Mouse (Mus musculus) neural tube, embryonic 14.5 days (tissue): ENCODE measurements around the gene Otud5. TPM values are rescaled to one million over a fixed set of nuclear protein-coding genes. Genes with fewer than 3 reads are reported as not detected.
"Not testable (repeated sequence)": the region's sequence is repeated elsewhere in the genome, so short reads cannot be mapped to it uniquely, and the experiment has no call there.

Experiments
- ATAC-seq: fragments of 200-750 bp; cut with Nextera tagmentation; 2 replicates; pipeline ENCODE4 v1.8.0; 2017; ENCODE audit warnings: low read depth, mild to moderate bottlenecking, moderate TSS enrichment, moderate library complexity
- H3K27ac ChIP-seq: fragments of 300-500 bp; sonication (generic); 2 replicates; pipeline ENCODE4 v1.5.1; 2014; ENCODE audit warnings: low read depth, mild to moderate bottlenecking, control low read depth, low read length, moderate library complexity, mixed read lengths
- H3K27me3 ChIP-seq: fragments of 300-500 bp; sonication (generic); 2 replicates; pipeline ENCODE4 v1.6.1; 2014; ENCODE audit warnings: low read length; ENCODE audit not compliant: control insufficient read depth, insufficient read depth
- H3K36me3 ChIP-seq: fragments of 300-500 bp; sonication (generic); 2 replicates; pipeline ENCODE4 v1.6.1; 2014; ENCODE audit warnings: low read length, mixed read lengths; ENCODE audit not compliant: control insufficient read depth, insufficient read depth
- H3K4me1 ChIP-seq: fragments of 300-500 bp; sonication (generic); 2 replicates; pipeline ENCODE4 v1.6.1; 2014; ENCODE audit warnings: low read length; ENCODE audit not compliant: control insufficient read depth, insufficient read depth
- H3K4me2 ChIP-seq: fragments of 300-500 bp; sonication (generic); 2 replicates; pipeline ENCODE4 v1.6.1; 2014; ENCODE audit warnings: mild to moderate bottlenecking, low read depth, low read length, control low read depth
- H3K4me3 ChIP-seq: fragments of 300-500 bp; sonication (generic); 2 replicates; pipeline ENCODE4 v1.5.1; 2014; ENCODE audit warnings: low read depth, low read length, control low read depth, mixed read lengths
- H3K9ac ChIP-seq: fragments of 300-500 bp; sonication (generic); replicated peaks from 2 replicates; pipeline ENCODE4 v1.6.1; 2014; ENCODE audit warnings: low read depth, mild to moderate bottlenecking, control low read depth, low read length, mixed read lengths
- H3K9me3 ChIP-seq: fragments of 300-500 bp; sonication (generic); 2 replicates; pipeline ENCODE4 v1.6.1; 2016; ENCODE audit warnings: low read length; ENCODE audit not compliant: control insufficient read depth
- WGBS: fragments of 180-500 bp; shearing (Covaris S2); extraction: QIAGEN DNeasy Blood & Tissue Kit; methylation state at CpG from one replicate; pipeline ENCODE4 v1.1.7; 2014; 5-methylcytosine and 5-hydroxymethylcytosine counted together
- polyA plus RNA-seq: library from polyadenylated mRNA; unstranded; fragments of >200 nt; fragmentation: Nextera tagmentation; extraction: Ambion mirVana; gene quantifications from 2 replicates; pipeline ENCODE4 v1.2.1, GENCODE M21; 2014

The Otud5 gene
- 26.8 and 28.1 TPM in 2 replicates for polyA plus RNA-seq

DNA sequence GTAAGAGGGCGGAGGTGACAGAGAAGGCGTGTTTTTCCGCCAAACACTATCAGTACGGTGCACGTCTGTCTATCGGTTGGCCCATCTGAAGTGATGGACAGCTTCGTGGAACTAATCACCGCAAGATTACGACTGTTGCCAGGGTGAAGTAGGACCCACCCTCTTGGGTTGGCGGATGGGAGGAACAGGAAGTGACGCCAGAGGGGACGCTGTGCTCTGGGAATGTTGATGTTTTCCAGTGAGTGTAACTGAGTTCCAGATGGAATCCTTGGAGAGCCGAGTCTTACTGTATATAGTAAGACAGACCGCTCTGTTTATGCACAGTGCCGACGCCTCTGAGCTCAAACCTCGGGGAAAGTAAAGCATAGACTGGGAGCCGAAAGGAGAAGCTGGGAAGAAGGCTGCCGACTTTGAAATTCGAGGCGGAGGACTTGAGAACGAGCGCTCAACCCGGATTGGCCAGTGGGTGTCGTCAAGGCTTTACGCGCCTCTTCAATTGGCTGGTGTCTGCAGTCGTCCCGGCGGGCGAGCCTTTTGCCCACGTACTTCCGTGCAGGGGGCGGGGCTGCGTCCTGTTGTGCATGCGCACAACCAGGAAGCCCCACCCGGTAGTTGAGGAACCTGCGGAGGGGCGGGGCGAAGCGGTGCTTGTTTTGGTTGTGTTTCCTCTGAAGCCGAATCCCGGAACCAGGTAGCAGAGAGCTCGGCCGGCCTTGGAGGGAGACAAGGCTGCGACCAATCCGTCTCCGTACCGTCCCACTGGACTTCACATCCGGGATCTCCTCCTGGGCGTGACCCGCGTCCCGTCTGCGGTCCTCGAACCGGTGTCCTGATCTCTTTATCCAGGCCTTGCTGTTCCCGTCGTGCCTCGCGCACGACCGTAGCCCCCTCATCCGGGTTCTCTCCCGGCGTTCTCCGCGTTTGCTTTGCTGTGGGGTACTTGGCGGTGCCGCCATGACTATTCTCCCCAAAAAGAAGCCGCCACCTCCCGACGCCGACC lies at the start of gene Otud5:
Gene Otud5 (plus strand): TSS at position 202 of the 1,000 bp plus-strand sequence.
- Histone ChIP-seq H3K9me3 (no peaks in the 10 kb centered on the region), H3K27ac (peak within 1 kb of the TSS; percentile 78), H3K9ac (peak within 1 kb of the TSS; percentile 82), H3K36me3 (no peaks in the 10 kb centered on the region), H3K4me1 (0 out of 2 replicates have a peak, but pooled peaks cover 5% of the 10 kb centered on the region), H3K27me3 (no peaks in the 10 kb centered on the region), H3K4me2 (peak within 1 kb of the TSS; percentile 69), H3K4me3 (peak within 1 kb of the TSS; percentile 68)
- ATAC-seq, result peak; percentile 97
- 19% methylated on average over 64 of the region's 74 CpGs for WGBS

DNA sequence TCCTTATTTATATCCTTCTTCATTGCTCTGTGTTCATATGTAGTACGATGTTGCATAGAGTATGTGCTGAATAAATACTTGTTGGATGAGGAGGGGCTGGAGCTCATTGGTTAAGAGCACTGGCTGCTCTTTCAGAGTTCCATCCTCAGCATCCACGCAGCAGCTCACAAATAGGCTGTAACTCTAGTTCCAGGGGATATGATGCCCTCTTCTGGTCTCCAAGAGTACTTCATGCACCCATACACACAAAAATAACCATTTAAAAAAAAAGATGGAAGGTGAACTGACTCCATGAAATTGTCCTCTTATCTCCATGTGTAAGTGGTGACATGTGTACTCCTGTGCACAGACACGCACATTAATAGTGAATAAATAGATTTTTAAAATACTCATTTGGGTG lies 47.8 kb upstream of the Otud5 start:
- no peaks in the 10 kb centered on the region for H3K4me1 ChIP-seq
- no peak overlapping the region for H3K9ac ChIP-seq
- no peaks in the 10 kb centered on the region for H3K36me3 ChIP-seq
- H3K27ac ChIP-seq, result no peak overlapping the region
- no peaks in the 10 kb centered on the region for H3K9me3 ChIP-seq
- H3K4me3 ChIP-seq, result no peak overlapping the region
- no peaks in the 10 kb centered on the region for H3K27me3 ChIP-seq
- no peak overlapping the region for H3K4me2 ChIP-seq
- WGBS, result 46% methylated on average over 3 of the region's 3 CpGs
- ATAC-seq, result no peak

DNA sequence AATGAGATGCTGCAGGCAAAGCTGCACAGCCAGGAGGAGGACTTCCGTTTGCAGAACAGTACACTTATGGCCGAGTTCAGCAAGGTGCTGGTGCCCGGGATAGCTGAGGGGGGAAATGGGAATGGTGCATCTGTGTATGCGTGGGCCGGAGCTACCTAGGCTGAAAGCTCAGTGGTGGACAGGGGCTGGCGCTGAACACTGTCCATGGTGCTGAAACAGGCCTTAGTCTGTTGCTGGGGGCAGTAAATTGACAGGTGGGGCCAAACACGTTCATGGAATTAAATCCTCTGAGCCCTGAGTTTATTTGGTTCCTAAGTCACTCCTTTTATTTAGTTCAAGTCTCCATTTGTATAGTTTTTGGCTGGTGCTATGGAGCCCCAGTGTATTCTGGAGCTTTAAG lies 46.1 kb upstream of the Otud5 start:
- no peaks in the 10 kb centered on the region for H3K9me3 ChIP-seq
- ATAC-seq, result no peak
- H3K4me3 ChIP-seq, result no peak overlapping the region
- no peak overlapping the region for H3K4me2 ChIP-seq
- WGBS, result 36% methylated on average over 7 of the region's 7 CpGs
- no peak overlapping the region for H3K27ac ChIP-seq
- H3K36me3 ChIP-seq, result no peaks in the 10 kb centered on the region
- no peak overlapping the region for H3K9ac ChIP-seq
- H3K27me3 ChIP-seq, result no peaks in the 10 kb centered on the region
- H3K4me1 ChIP-seq, result no peaks in the 10 kb centered on the region

DNA sequence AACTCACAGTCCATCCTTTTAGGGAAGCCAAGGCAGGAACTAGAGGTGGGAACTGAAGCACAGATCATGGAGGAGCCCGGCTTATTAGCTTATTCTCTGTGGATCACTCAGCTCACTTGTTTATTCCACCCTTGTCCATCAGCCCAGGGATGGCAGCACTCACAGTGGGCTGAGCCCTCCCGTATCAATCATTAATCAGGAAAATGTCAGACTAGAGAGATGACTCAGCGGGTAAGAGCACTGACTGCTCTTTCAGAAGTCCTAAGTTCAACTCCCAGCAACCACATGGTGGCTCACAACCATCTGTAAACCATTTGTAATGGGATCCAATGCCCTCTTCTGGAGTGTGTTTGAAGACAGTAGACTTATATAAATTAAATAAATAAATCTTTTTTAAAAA lies 43.8 kb upstream of the Otud5 start:
- no peaks in the 10 kb centered on the region for H3K9me3 ChIP-seq
- no peak overlapping the region for H3K9ac ChIP-seq
- H3K4me1 ChIP-seq, result no peaks in the 10 kb centered on the region
- no peaks in the 10 kb centered on the region for H3K36me3 ChIP-seq
- no peaks in the 10 kb centered on the region for H3K27me3 ChIP-seq
- H3K4me2 ChIP-seq, result no peak overlapping the region
- no peak overlapping the region for H3K27ac ChIP-seq
- no peak overlapping the region for H3K4me3 ChIP-seq
- WGBS, result 79% methylated on average over 3 of the region's 3 CpGs
- no peak for ATAC-seq

DNA sequence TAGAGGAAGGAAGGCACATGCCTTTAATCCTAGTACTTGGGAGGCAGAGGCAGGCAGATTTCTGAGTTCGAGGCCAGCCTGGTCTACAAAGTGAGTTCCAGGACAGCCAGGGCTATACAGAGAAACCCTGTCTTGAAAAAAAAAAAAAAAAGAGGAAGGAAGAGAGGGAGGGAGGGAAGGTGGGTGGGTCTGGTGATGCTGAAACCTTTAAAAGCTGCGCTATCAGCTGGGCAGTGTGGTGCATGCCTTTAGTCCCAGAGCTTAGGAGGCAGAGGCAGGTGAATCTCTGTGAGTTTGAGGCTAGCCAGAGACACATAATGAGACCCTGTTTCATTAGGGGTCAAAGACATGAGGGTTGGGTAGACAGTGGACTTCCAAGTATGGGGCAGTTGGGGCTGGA lies 39.0 kb upstream of the Otud5 start:
- not testable (repeated sequence) for H3K9me3 ChIP-seq, H3K36me3 ChIP-seq, H3K4me1 ChIP-seq, H3K27ac ChIP-seq, H3K4me3 ChIP-seq, H3K9ac ChIP-seq, H3K4me2 ChIP-seq, ATAC-seq, H3K27me3 ChIP-seq
- WGBS, result 91% methylated on average over 2 of the region's 2 CpGs

DNA sequence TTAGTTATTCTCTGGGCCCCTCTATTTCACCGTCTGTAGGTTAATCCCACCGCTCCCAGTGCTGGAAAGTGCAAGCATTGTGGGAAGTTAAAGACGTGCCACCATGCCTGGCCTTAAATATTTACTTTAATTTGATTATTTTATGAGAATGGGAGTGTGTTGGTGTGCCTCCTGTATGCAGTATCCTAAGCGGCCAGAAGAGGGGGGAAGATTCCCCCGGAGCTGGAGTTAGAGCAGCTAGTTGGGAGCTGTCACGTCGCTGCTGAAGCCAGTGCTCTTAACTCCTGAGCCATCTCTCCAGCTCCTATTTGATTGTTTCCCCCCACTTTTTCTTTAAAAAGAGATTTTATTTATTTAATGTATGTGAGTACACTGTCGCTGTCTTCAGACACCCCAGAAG lies 26.1 kb upstream of the Otud5 start:
- H3K4me2 ChIP-seq, H3K27me3 ChIP-seq, ATAC-seq, H3K4me3 ChIP-seq, H3K9ac ChIP-seq, H3K27ac ChIP-seq, H3K36me3 ChIP-seq, H3K9me3 ChIP-seq, H3K4me1 ChIP-seq: not testable (repeated sequence)
- WGBS, result 50% methylated on average over 8 of the region's 8 CpGs

DNA sequence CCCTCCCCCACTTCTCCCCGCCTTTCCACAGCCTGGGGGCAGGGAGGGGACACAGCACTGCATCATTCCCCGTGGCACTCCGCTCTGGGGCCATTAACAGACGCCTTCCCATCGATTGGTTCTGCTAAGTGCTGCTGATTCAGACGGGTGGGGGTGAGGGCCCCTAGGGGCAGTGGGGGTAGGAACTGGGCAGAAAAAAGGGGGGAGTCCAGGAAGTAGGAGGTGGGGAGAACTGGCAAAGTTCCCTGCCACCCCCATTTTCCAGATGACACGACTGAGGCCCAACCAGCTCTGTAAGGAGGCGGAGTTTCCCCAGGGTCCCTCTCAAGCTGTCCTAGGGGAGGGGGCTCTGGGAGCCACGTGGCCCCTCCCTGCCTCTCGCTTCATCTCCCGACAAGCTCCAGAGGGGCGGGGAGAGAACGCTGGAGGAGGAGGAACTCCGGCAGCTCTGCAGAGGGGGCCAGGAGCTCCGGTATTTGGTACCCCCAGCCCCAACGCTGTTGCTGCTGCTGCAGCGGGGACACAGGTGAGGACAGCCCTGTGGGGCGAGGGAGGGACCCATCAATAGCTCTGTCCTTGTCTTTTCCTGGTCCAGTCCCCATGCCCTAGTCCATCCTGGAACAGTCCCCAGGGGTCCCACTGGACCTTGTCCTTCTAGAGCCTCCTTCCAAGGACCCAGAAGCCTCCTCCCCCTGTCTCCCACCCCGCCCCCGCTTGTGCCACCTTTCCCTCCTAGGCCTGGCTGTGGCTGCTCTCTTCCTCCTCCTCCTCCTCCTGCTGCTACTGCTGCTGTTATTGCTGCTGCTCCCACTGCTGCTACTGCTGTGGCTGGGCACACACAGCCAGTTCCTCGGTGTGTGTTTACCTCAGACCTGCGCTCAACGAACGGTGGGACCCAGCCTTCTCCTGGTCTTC lies 19.0 kb upstream of the Otud5 start, which contains the start of gene Kcnd1:
Gene Kcnd1 (plus strand): TSS at position 425 of the 915 bp plus-strand sequence.
- 19% methylated on average over 20 of the region's 24 CpGs for WGBS
- ATAC-seq, result peak; percentile 65
- no peaks in the 10 kb centered on the region for H3K4me1 ChIP-seq
- no peaks in the 10 kb centered on the region for H3K27me3 ChIP-seq
- peak within 1 kb of the TSS; percentile 48 for H3K4me2 ChIP-seq
- no peak within 1 kb of the TSS for H3K27ac ChIP-seq
- peak within 1 kb of the TSS; percentile 31 for H3K4me3 ChIP-seq
- no peaks in the 10 kb centered on the region for H3K36me3 ChIP-seq
- H3K9ac ChIP-seq, result peak within 1 kb of the TSS; percentile 32
- H3K9me3 ChIP-seq, result no peaks in the 10 kb centered on the region

DNA sequence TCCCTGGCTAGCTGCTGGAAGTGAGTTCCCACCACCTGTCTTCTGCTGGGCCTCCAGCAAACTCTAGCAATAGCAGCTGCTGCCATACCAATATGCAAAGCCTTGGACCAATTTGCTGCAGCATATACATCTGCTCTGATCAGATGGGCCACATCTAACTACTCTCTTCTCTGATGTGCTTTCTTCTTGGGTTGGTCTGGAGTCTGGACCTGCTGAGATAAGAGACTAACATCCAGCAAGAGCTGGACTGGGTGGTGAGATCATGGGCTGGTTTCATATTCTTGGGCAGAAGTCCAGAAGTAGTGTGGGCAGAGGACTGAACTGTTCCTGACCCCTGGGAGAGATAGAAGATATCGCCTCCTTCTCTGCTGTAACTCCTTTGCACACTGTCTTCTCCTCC lies 4.0 kb upstream of the Otud5 start:
- Histone ChIP-seq H3K4me2 (no peak overlapping the region), H3K36me3 (no peaks in the 10 kb centered on the region), H3K4me1 (no peaks in the 10 kb centered on the region), H3K9me3 (no peaks in the 10 kb centered on the region), H3K27ac (no peak overlapping the region), H3K4me3 (no peak overlapping the region), H3K9ac (no peak overlapping the region), H3K27me3 (no peaks in the 10 kb centered on the region)
- ATAC-seq, result no peak
- WGBS, result 80% methylated on average over 1 of the region's 1 CpGs
